Mouse (Mus musculus) limb, embryonic 11.5 days (tissue): ENCODE measurements around the gene H2afz. TPM values are rescaled to one million over a fixed set of nuclear protein-coding genes. Genes with fewer than 3 reads are reported as not detected.

Source experiments
- ATAC-seq: fragments of 200-750 bp; cut with Nextera tagmentation; 2 replicates; pipeline ENCODE4 v1.8.0; 2017; ENCODE audit warnings: low read depth; ENCODE audit not compliant: insufficient number of reproducible peaks, low FRiP score, low TSS enrichment
- DNase-seq: peaks from one replicate; pipeline ENCODE4 v3.0.0-alpha.2; 2015; ENCODE audit warnings: low spot score
- H3K27ac ChIP-seq: fragments of 300-500 bp; sonication (generic); replicated peaks from 2 replicates; pipeline ENCODE4 v1.5.1; 2014; ENCODE audit warnings: low read depth, mild to moderate bottlenecking, low read length
- H3K27me3 ChIP-seq: fragments of 300-500 bp; sonication (generic); 2 replicates; pipeline ENCODE4 v1.6.1; 2014; ENCODE audit warnings: mild to moderate bottlenecking, low read length, mixed read lengths; ENCODE audit not compliant: control insufficient read depth, insufficient read depth
- H3K36me3 ChIP-seq: fragments of 300-500 bp; sonication (generic); 2 replicates; pipeline ENCODE4 v1.6.1; 2014; ENCODE audit warnings: mild to moderate bottlenecking, low read length, moderate library complexity, mixed read lengths; ENCODE audit not compliant: control insufficient read depth, insufficient read depth
- H3K4me1 ChIP-seq: fragments of 300-500 bp; sonication (generic); 2 replicates; pipeline ENCODE4 v1.6.1; 2014; ENCODE audit warnings: low read length, mixed read lengths; ENCODE audit not compliant: control insufficient read depth, insufficient read depth
- H3K4me2 ChIP-seq: fragments of 300-500 bp; sonication (generic); 2 replicates; pipeline ENCODE4 v1.6.1; 2014; ENCODE audit warnings: low read depth, mild to moderate bottlenecking, moderate library complexity; ENCODE audit not compliant: severe bottlenecking
- H3K4me3 ChIP-seq: fragments of 300-500 bp; sonication (generic); 2 replicates; pipeline ENCODE4 v1.5.1; 2014; ENCODE audit warnings: low read depth, low read length
- H3K9ac ChIP-seq: fragments of 300-500 bp; sonication (generic); 2 replicates; pipeline ENCODE4 v1.6.1; 2014; ENCODE audit warnings: mild to moderate bottlenecking, low read length
- H3K9me3 ChIP-seq: fragments of 300-500 bp; sonication (generic); 2 replicates; pipeline ENCODE4 v1.6.1; 2016; ENCODE audit warnings: low read length; ENCODE audit not compliant: control insufficient read depth
- whole genome bisulfite sequencing: fragments of 180-500 bp; shearing (Covaris S2); extraction: QIAGEN DNeasy Blood & Tissue Kit; methylation state at CpG from one replicate; pipeline ENCODE4 v1.1.7; 2014; 5-methylcytosine and 5-hydroxymethylcytosine counted together
- polyA plus RNA-seq: library from polyadenylated mRNA; unstranded; fragments of >200 nt; fragmentation: Nextera tagmentation; extraction: Ambion mirVana; gene quantifications from 2 replicates; pipeline ENCODE4 v1.2.1, GENCODE M21; 2014

Gene H2afz
- polyA plus RNA-seq, 1 experiment from 2014 or later: 3,406 TPM

DNA sequence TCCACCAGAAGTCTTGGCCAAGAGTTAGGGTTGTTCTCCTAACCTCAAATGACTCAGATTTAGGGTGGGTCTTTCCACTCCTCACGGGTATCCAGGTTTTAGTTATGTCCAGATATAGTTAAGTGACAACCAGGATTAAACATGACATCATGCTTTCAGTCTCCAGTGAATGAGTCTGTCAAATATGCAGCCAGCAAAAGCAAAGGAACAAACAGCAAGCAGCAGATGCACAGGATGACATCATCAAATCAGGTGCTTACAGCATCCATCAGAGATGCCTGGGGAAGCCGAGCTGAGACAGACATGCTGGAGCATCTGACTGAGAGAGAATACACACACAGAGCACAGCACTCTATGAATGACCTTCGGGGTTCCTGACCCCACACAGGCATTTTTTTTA lies 9.0 kb upstream of the H2afz start:
- Histone ChIP-seq H3K4me1 (no peaks in the 10 kb centered on the region), H3K27ac (no peak overlapping the region), H3K4me3 (no peak overlapping the region), H3K9me3 (no peaks in the 10 kb centered on the region), H3K27me3 (no peaks in the 10 kb centered on the region), H3K9ac (no peak overlapping the region), H3K4me2 (no peak overlapping the region), H3K36me3 (no peaks in the 10 kb centered on the region)
- no peak for ATAC-seq
- DNase-seq: no peak
- 80% methylated on average over 3 of the region's 3 CpGs for WGBS

DNA sequence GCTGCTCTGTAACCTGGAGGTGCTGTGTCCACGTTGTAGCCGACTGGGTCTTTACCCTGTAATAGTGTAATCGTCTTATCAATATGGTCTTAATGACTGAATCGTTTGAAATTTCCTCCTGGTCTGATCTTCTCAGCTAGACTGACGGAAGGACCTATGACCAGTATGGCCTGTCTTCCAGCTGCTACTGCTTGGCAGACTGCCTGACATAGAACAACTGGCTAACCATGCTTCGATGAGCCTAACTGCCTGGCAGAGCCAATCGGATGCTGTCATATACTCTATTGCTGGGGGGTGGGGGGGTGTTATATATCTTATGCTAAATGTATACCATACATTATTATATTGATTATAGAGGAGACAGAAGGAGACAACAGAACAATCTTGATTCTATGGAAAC lies 8.2 kb upstream of the H2afz start:
- no peaks in the 10 kb centered on the region for H3K36me3 ChIP-seq
- no peaks in the 10 kb centered on the region for H3K4me1 ChIP-seq
- DNase-seq (no peak), ATAC-seq (no peak)
- no peak overlapping the region for H3K27ac ChIP-seq
- no peaks in the 10 kb centered on the region for H3K9me3 ChIP-seq
- no peak overlapping the region for H3K9ac ChIP-seq
- WGBS: 79% methylated on average over 7 of the region's 7 CpGs
- H3K4me2 ChIP-seq: no peak overlapping the region
- H3K27me3 ChIP-seq: no peaks in the 10 kb centered on the region
- no peak overlapping the region for H3K4me3 ChIP-seq

DNA sequence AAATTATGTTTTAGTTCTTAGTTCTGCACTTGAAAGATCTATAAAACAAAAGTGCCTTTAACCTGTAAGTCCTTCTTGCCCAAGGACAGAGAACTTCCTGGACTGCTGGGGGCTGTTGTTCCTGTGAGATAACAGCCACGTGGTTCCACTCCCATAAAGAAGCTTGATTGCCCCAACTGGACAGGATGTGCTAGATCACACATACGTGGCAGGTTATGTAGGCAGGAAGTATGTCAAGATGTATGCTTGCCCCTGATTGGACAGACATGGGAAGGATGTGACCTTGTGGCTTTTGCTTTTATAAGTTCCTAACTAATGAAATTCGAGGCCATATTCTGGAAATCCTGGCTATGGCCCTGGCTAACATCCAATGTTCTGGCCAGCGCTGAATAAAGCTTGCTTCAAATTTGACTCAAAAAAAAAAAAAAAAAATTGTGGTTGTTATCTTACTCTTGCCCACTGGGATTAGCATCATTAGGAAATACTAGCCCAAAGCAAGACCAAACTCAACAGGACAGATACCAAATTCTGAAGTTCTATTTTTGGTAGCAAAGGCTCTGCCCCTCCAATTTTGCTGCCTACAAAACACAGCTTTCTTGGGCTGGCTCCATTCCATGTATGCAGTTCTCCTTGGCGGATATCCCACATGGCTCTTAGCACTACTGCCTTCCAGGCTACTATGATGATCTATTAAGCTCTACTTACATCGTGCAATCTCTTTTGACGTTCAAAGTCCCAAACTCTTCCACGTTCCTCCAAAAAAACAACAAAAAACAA lies 3.7 kb upstream of the H2afz start:
- ATAC-seq: no peak
- H3K4me2 ChIP-seq: no peak overlapping the region
- H3K27me3 ChIP-seq: no peaks in the 10 kb centered on the region
- H3K9ac ChIP-seq: no peak overlapping the region
- H3K9me3 ChIP-seq: no peaks in the 10 kb centered on the region
- H3K4me1 ChIP-seq: no peaks in the 10 kb centered on the region
- no peak overlapping the region for H3K27ac ChIP-seq
- 74% methylated on average over 8 of the region's 8 CpGs for WGBS
- H3K4me3 ChIP-seq: no peak overlapping the region
- DNase-seq: no peak
- H3K36me3 ChIP-seq: no peaks in the 10 kb centered on the region

GRCm38 (mm10) chr3:137861436-137861835 lies 2.9 kb upstream of the H2afz start:
- Histone ChIP-seq H3K27me3 (no peaks in the 10 kb centered on the region), H3K9me3 (no peaks in the 10 kb centered on the region), H3K4me3 (no peak overlapping the region), H3K27ac (no peak overlapping the region), H3K4me2 (no peak overlapping the region), H3K4me1 (no peaks in the 10 kb centered on the region), H3K9ac (no peak overlapping the region), H3K36me3 (0 out of 2 replicates have a peak, but pooled peaks cover 2% of the 10 kb centered on the region)
- DNase-seq: peak; percentile 12
- WGBS: 89% methylated on average over 4 of the region's 4 CpGs
- ATAC-seq: no peak

GRCm38 (mm10) chr3:137862600-137862999 lies 1.7 kb upstream of the H2afz start:
- Histone ChIP-seq H3K9ac (no peak overlapping the region), H3K27ac (no peak overlapping the region), H3K4me1 (peaks cover 6% of the 10 kb centered on the region; the same call in 1 of the 2 replicates), H3K36me3 (peaks cover 5% of the 10 kb centered on the region; the same call in 1 of the 2 replicates), H3K4me3 (no peak overlapping the region), H3K27me3 (no peaks in the 10 kb centered on the region), H3K4me2 (no peak overlapping the region), H3K9me3 (no peaks in the 10 kb centered on the region)
- ATAC-seq (no peak), DNase-seq (peak; percentile 20)
- WGBS: 94% methylated on average over 3 of the region's 3 CpGs

- H3K9me3 ChIP-seq: no peaks in the 10 kb centered on the region
- DNase-seq (peak; percentile 20), ATAC-seq (no peak; the same call in 1 of the 2 replicates)
- peak overlapping the region; percentile 95 for H3K9ac ChIP-seq
- peak overlapping the region; percentile 67 for H3K27ac ChIP-seq
- no peaks in the 10 kb centered on the region for H3K27me3 ChIP-seq
- peak overlapping the region; percentile 86 for H3K4me3 ChIP-seq
- peaks cover 5% of the 10 kb centered on the region; the same call in 1 of the 2 replicates for H3K36me3 ChIP-seq
- peaks cover 6% of the 10 kb centered on the region; the same call in 1 of the 2 replicates for H3K4me1 ChIP-seq
- 34% methylated on average over 22 of the region's 22 CpGs for WGBS
- peak overlapping the region; percentile 52 for H3K4me2 ChIP-seq
Measured at GRCm38 (mm10) chr3:137863330-137864123, 760 bp upstream of the H2afz start.

- Histone ChIP-seq H3K27ac (peak overlapping the region; percentile 98), H3K9me3 (no peaks in the 10 kb centered on the region), H3K36me3 (peaks cover 5% of the 10 kb centered on the region; the same call in 1 of the 2 replicates), H3K4me1 (peaks cover 6% of the 10 kb centered on the region; the same call in 1 of the 2 replicates), H3K27me3 (no peaks in the 10 kb centered on the region), H3K4me2 (peak overlapping the region; percentile 3; the same call in 1 of the 2 replicates), H3K4me3 (peak overlapping the region; percentile 86), H3K9ac (peak overlapping the region; percentile 95)
- ATAC-seq (peak; percentile 58), DNase-seq (peak; percentile 95)
- under 1% methylated on average over 49 of the region's 74 CpGs for WGBS
Measured at GRCm38 (mm10) chr3:137864988-137865982, 998 bp downstream of the H2afz start.
